Mouse (Mus musculus) limb, embryonic 14.5 days (tissue): ENCODE data around the gene Gm42421. TPM values are rescaled to one million over a fixed set of nuclear protein-coding genes. Genes with fewer than 3 reads are reported as not detected.

Source experiments
- ATAC-seq: fragments of 200-750 bp; cut with Nextera tagmentation; 2 replicates; pipeline ENCODE4 v1.8.0; 2017; ENCODE audit warnings: low read depth, moderate number of reproducible peaks, moderate TSS enrichment; ENCODE audit not compliant: low FRiP score
- DNase-seq: peaks from one replicate; pipeline ENCODE4 v3.0.0-alpha.2; 2015; ENCODE audit warnings: low spot score
- H3K27ac ChIP-seq: fragments of 300-500 bp; sonication (generic); replicated peaks from 2 replicates; pipeline ENCODE4 v1.5.1; 2014; ENCODE audit warnings: low read depth, mild to moderate bottlenecking, low read length, moderate library complexity, mixed read lengths
- H3K27me3 ChIP-seq: fragments of 300-500 bp; sonication (generic); 2 replicates; pipeline ENCODE4 v1.6.1; 2014; ENCODE audit warnings: low read length, mixed read lengths; ENCODE audit not compliant: control insufficient read depth, insufficient read depth
- H3K36me3 ChIP-seq: fragments of 300-500 bp; sonication (generic); 2 replicates; pipeline ENCODE4 v1.6.1; 2014; ENCODE audit warnings: mild to moderate bottlenecking, low read length, moderate library complexity, mixed read lengths; ENCODE audit not compliant: control insufficient read depth, insufficient read depth
- H3K4me1 ChIP-seq: fragments of 300-500 bp; sonication (generic); 2 replicates; pipeline ENCODE4 v1.6.1; 2014; ENCODE audit warnings: antibody characterized with exemption, low read length, mixed read lengths; ENCODE audit not compliant: control insufficient read depth, insufficient read depth
- H3K4me2 ChIP-seq: fragments of 300-500 bp; sonication (generic); replicated peaks from 2 replicates; pipeline ENCODE4 v1.6.1; 2014; ENCODE audit warnings: low read depth, mild to moderate bottlenecking, low read length, moderate library complexity; ENCODE audit not compliant: severe bottlenecking
- H3K4me3 ChIP-seq: fragments of 300-500 bp; sonication (generic); replicated peaks from 2 replicates; pipeline ENCODE4 v1.5.1; 2014; ENCODE audit warnings: low read length
- H3K9ac ChIP-seq: fragments of 300-500 bp; sonication (generic); 2 replicates; pipeline ENCODE4 v1.6.1; 2014; ENCODE audit warnings: mild to moderate bottlenecking, low read depth, low read length, moderate library complexity; ENCODE audit not compliant: severe bottlenecking
- H3K9me3 ChIP-seq: fragments of 300-500 bp; sonication (generic); 2 replicates; pipeline ENCODE4 v1.6.1; 2016; ENCODE audit warnings: low read length; ENCODE audit not compliant: control insufficient read depth
- POLR2A ChIP-seq: fragments of 200-500 bp; IDR thresholded peaks from 2 replicates; pipeline ENCODE4 v1.8.0; 2012; ENCODE audit warnings: inconsistent platforms, mild to moderate bottlenecking, moderate library complexity, borderline replicate concordance; ENCODE audit not compliant: insufficient read depth, insufficient read length; ENCODE audit errors: extremely low read depth
- WGBS: fragments of 180-500 bp; shearing (Covaris S2); extraction: QIAGEN DNeasy Blood & Tissue Kit; methylation state at CpG from one replicate; pipeline ENCODE4 v1.1.7; 2014; 5-methylcytosine and 5-hydroxymethylcytosine counted together
- polyA plus RNA-seq, 2 experiments: library from polyadenylated mRNA; depleted of rRNA in 1 of 2; stranded (reverse) in 1 of 2; unstranded in 1 of 2; fragments of >200 nt; fragmentation: Nextera tagmentation in 1 of 2; extraction: Ambion mirVana in 1 of 2; gene quantifications; 2 replicates each; pipeline versions ENCODE4 v1.2.1 to v1.2.3; 2012 to 2014

Gene Gm42421
- polyA plus RNA-seq, 2 experiments = 0.76 to 1.6 TPM

GRCm38 (mm10) chr5:143897635-143898330 is 30.2 kb upstream of the Gm42421 start, which contains the start of gene Ankrd61:
TSS of gene Ankrd61 (minus strand) at chr5:143897685.
- DNase-seq (no peak), ATAC-seq (no peak)
- H3K9me3 ChIP-seq = no peaks in the 10 kb centered on the region
- no peak for TF ChIP-seq POLR2A
- no peaks in the 10 kb centered on the region for H3K4me1 ChIP-seq
- peaks cover 66% of the 10 kb centered on the region for H3K36me3 ChIP-seq
- no peak within 1 kb of the TSS for H3K4me3 ChIP-seq
- 86% methylated on average over 14 of the region's 14 CpGs for WGBS
- no peak within 1 kb of the TSS for H3K27ac ChIP-seq
- H3K4me2 ChIP-seq = no peak within 1 kb of the TSS
- H3K27me3 ChIP-seq = no peaks in the 10 kb centered on the region
- H3K9ac ChIP-seq = no peak within 1 kb of the TSS

GRCm38 (mm10) chr5:143902111-143902510 is 25.9 kb upstream of the Gm42421 start:
- Histone ChIP-seq H3K27ac (no peak overlapping the region), H3K36me3 (peaks cover 88% of the 10 kb centered on the region), H3K9ac (no peak overlapping the region), H3K27me3 (no peaks in the 10 kb centered on the region), H3K4me1 (no peaks in the 10 kb centered on the region), H3K4me3 (no peak overlapping the region), H3K9me3 (no peaks in the 10 kb centered on the region), H3K4me2 (no peak overlapping the region)
- 92% methylated on average over 3 of the region's 3 CpGs for WGBS
- ATAC-seq (no peak), DNase-seq (no peak)
- TF ChIP-seq POLR2A = no peak

- Histone ChIP-seq H3K9me3 (no peaks in the 10 kb centered on the region), H3K9ac (no peak overlapping the region), H3K36me3 (peaks cover 72% of the 10 kb centered on the region), H3K27me3 (no peaks in the 10 kb centered on the region), H3K4me3 (no peak overlapping the region), H3K4me2 (no peak overlapping the region), H3K4me1 (peaks cover 9% of the 10 kb centered on the region), H3K27ac (no peak overlapping the region)
- WGBS = 93% methylated on average over 4 of the region's 4 CpGs
- no peak for ATAC-seq
- DNase-seq = no peak
- TF ChIP-seq POLR2A = no peak
These were observed 24.2 kb upstream of the Gm42421 start for GRCm38 (mm10) chr5:143903813-143904212.

- DNase-seq = no peak
- no peak for ATAC-seq
- Histone ChIP-seq H3K27me3 (no peaks in the 10 kb centered on the region), H3K9ac (no peak overlapping the region), H3K4me3 (no peak overlapping the region), H3K36me3 (peaks cover 48% of the 10 kb centered on the region), H3K4me2 (no peak overlapping the region), H3K4me1 (peaks cover 17% of the 10 kb centered on the region), H3K27ac (no peak overlapping the region), H3K9me3 (no peaks in the 10 kb centered on the region)
- WGBS = 84% methylated on average over 8 of the region's 8 CpGs
- TF ChIP-seq POLR2A = no peak
These were observed 21.5 kb upstream of the Gm42421 start for GRCm38 (mm10) chr5:143906429-143906828.

- no peaks in the 10 kb centered on the region for H3K27me3 ChIP-seq
- peak overlapping the region; percentile 64 for H3K9ac ChIP-seq
- TF ChIP-seq POLR2A = no peak
- no peaks in the 10 kb centered on the region for H3K9me3 ChIP-seq
- peaks cover 33% of the 10 kb centered on the region for H3K36me3 ChIP-seq
- peak overlapping the region; percentile 76 for H3K27ac ChIP-seq
- ATAC-seq (no peak), DNase-seq (no peak)
- 4% methylated on average over 9 of the region's 9 CpGs for WGBS
- H3K4me3 ChIP-seq = peak overlapping the region; percentile 68
- H3K4me2 ChIP-seq = peak overlapping the region; percentile 67
- H3K4me1 ChIP-seq = peaks cover 17% of the 10 kb centered on the region
These were observed 19.0 kb upstream of the Gm42421 start for GRCm38 (mm10) chr5:143908926-143909325.
